Mouse (Mus musculus) forebrain, embryonic 13.5 days (tissue): Measurements from ENCODE around the gene Casr. TPM values are rescaled to one million over a fixed set of nuclear protein-coding genes. Genes with fewer than 3 reads are reported as not detected.

Experiments used
- ATAC-seq: fragments of 200-750 bp; cut with Nextera tagmentation; 2 replicates; pipeline ENCODE4 v1.8.0; 2017
- H3K27ac ChIP-seq: fragments of 300-500 bp; sonication (generic); 2 replicates; pipeline ENCODE4 v1.5.1; 2015; ENCODE audit warnings: inconsistent platforms, mild to moderate bottlenecking, moderate library complexity
- H3K27me3 ChIP-seq: fragments of 300-500 bp; sonication (generic); 2 replicates; pipeline ENCODE4 v1.6.1; 2015; ENCODE audit warnings: mild to moderate bottlenecking, inconsistent platforms
- H3K36me3 ChIP-seq: fragments of 300-500 bp; sonication (generic); 2 replicates; pipeline ENCODE4 v1.6.1; 2015; ENCODE audit warnings: mild to moderate bottlenecking, inconsistent platforms; ENCODE audit not compliant: poor library complexity, severe bottlenecking
- H3K4me1 ChIP-seq: fragments of 300-500 bp; sonication (generic); 2 replicates; pipeline ENCODE4 v1.6.1; 2015; ENCODE audit warnings: inconsistent platforms
- H3K4me2 ChIP-seq: fragments of 300-500 bp; sonication (generic); 2 replicates; pipeline ENCODE4 v1.6.1; 2015; ENCODE audit warnings: inconsistent platforms, mild to moderate bottlenecking, moderate library complexity
- H3K4me3 ChIP-seq: fragments of 300-500 bp; sonication (generic); 2 replicates; pipeline ENCODE4 v1.5.1; 2015; ENCODE audit warnings: mild to moderate bottlenecking, inconsistent platforms
- H3K9ac ChIP-seq: fragments of 300-500 bp; sonication (generic); 2 replicates; pipeline ENCODE4 v1.6.1; 2015; ENCODE audit warnings: mild to moderate bottlenecking, inconsistent platforms
- H3K9me3 ChIP-seq: fragments of 300-500 bp; sonication (generic); replicated peaks from 2 replicates; pipeline ENCODE4 v1.6.1; 2016; ENCODE audit warnings: inconsistent platforms
- WGBS: fragments of 180-500 bp; shearing (Covaris S2); methylation state at CpG from one replicate; pipeline ENCODE4 v1.1.7; 2015; 5-methylcytosine and 5-hydroxymethylcytosine counted together
- polyA plus RNA-seq: library from polyadenylated mRNA; unstranded; fragments of >200 nt; fragmentation: Nextera tagmentation; extraction: Ambion mirVana; gene quantifications from 2 replicates; pipeline ENCODE4 v1.2.1, GENCODE M21; 2015

Casr gene
- polyA plus RNA-seq, 1 experiment from 2014 or later: not detected

GRCm38 (mm10) chr16:36467936-36468335, 94.0 kb downstream of the Casr start:
- Histone ChIP-seq H3K27ac (no peak overlapping the region), H3K4me3 (no peak overlapping the region), H3K9ac (no peak overlapping the region), H3K4me1 (no peaks in the 10 kb centered on the region), H3K36me3 (no peaks in the 10 kb centered on the region), H3K4me2 (no peak overlapping the region), H3K27me3 (no peaks in the 10 kb centered on the region), H3K9me3 (no peaks in the 10 kb centered on the region)
- no peak for ATAC-seq
- WGBS: 92% methylated on average over 2 of the region's 2 CpGs

DNA sequence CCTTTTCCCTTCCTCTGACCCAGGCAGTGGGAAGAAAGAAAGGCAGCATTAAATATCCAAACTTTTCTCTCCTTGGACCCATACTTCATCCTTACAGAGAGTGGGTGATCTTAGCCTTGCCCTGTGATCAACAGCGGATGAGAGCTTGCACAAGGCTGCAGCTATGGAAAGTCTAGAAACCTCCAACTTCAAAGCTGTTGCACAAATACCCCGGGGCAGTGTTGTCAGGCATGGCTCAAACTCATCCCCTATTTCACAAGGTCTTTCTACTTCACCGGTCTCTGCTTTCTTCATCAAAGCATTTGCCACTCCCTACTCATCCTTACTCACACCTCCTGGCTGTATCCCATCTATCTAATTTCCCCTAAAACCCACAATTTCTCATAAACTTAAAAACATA, 96.5 kb downstream of the Casr start:
- Histone ChIP-seq H3K36me3 (no peaks in the 10 kb centered on the region), H3K4me2 (no peak overlapping the region), H3K4me3 (no peak overlapping the region), H3K9me3 (no peaks in the 10 kb centered on the region), H3K4me1 (peaks cover 2% of the 10 kb centered on the region; the same call in 1 of the 2 replicates), H3K27ac (no peak overlapping the region), H3K27me3 (no peaks in the 10 kb centered on the region), H3K9ac (no peak overlapping the region)
- no peak for ATAC-seq
- WGBS: 90% methylated on average over 3 of the region's 3 CpGs

DNA sequence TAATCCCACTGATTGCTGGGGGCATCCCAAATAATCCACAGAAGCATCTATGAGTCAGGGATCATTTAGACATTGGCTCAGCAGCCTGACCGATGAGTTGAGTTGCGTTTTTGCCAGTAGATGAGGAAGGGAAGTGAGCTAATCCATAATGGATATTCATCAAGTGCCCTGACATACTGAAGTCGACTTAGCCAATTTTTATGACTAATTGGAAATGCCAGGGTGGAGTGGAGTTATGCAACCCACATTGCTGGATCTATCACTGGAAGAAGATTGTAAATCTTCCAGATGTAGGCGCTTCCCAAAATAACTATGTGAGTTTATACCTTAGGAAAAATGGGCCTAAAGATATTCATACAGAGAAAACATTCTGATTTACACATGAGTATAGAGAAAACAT, 97.9 kb downstream of the Casr start:
- no peak overlapping the region for H3K4me2 ChIP-seq
- no peaks in the 10 kb centered on the region for H3K36me3 ChIP-seq
- H3K9me3 ChIP-seq: no peaks in the 10 kb centered on the region
- no peak overlapping the region for H3K27ac ChIP-seq
- no peak for ATAC-seq
- H3K27me3 ChIP-seq: no peaks in the 10 kb centered on the region
- peaks cover 3% of the 10 kb centered on the region; the same call in 1 of the 2 replicates for H3K4me1 ChIP-seq
- no peak overlapping the region for H3K4me3 ChIP-seq
- WGBS: 86% methylated on average over 4 of the region's 4 CpGs
- H3K9ac ChIP-seq: no peak overlapping the region

DNA sequence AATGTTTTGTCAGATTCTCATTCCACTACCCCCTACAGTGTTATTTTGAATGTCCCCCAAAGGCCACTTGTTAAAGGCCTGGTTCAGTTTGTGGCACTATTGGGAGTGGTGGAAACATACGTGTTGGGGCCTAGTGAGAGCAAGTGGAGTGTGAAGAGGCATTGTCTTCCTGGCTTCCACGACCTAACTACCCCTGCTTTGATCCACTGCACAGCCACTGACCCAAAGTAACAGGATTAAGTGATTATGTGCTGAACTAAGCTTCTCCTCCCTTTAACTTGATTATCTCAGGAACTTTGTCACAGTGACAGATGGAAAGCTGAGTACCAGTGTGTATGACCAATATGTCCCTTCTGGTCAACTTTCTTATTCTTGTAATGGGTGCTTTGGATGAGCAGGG, 101.5 kb downstream of the Casr start:
- no peak overlapping the region for H3K27ac ChIP-seq
- H3K4me1 ChIP-seq: peaks cover 3% of the 10 kb centered on the region; the same call in 1 of the 2 replicates
- H3K4me2 ChIP-seq: no peak overlapping the region
- no peak for ATAC-seq
- 0% methylated on average over 2 of the region's 2 CpGs for WGBS
- H3K9me3 ChIP-seq: no peaks in the 10 kb centered on the region
- H3K36me3 ChIP-seq: no peaks in the 10 kb centered on the region
- H3K4me3 ChIP-seq: no peak overlapping the region
- H3K9ac ChIP-seq: no peak overlapping the region
- H3K27me3 ChIP-seq: no peaks in the 10 kb centered on the region

GRCm38 (mm10) chr16:36455342-36455802, 106.6 kb downstream of the Casr start, which contains the start of gene Stfa3:
Gene Stfa3, minus strand, starts transcription at chr16:36455392.
- WGBS: 85% methylated on average over 4 of the region's 4 CpGs
- Histone ChIP-seq H3K4me3 (no peak within 1 kb of the TSS), H3K27ac (no peak within 1 kb of the TSS), H3K9me3 (no peaks in the 10 kb centered on the region), H3K4me2 (no peak within 1 kb of the TSS), H3K27me3 (no peaks in the 10 kb centered on the region), H3K9ac (no peak within 1 kb of the TSS), H3K4me1 (peaks cover 1% of the 10 kb centered on the region; the same call in 1 of the 2 replicates), H3K36me3 (no peaks in the 10 kb centered on the region)
- no peak for ATAC-seq

Other genes starting within 250 kb of the Casr start
- gene BC117090, start 227.8 kb downstream of the Casr start, polyA plus RNA-seq: not detected in 2 replicates
- 0.63 TPM in 1 of 2 replicates, not detected in the other for gene BC100530, start 194.4 kb downstream of the Casr start, polyA plus RNA-seq
- not detected in 2 replicates for gene Stfa2, start 153.7 kb downstream of the Casr start, polyA plus RNA-seq
- gene Stfa3, start 106.7 kb downstream of the Casr start, polyA plus RNA-seq: not detected in 2 replicates
- 0.77 and 0.85 TPM in 2 replicates for gene Cd86, start 103.9 kb upstream of the Casr start, polyA plus RNA-seq
- gene Ildr1, start 131.8 kb upstream of the Casr start, polyA plus RNA-seq: not detected in 2 replicates
- gene Slc15a2, start 222.8 kb upstream of the Casr start, polyA plus RNA-seq: 13.0 and 14.6 TPM in 2 replicates